Mouse (Mus musculus): ENCODE measurements around the gene Ccdc60. TPM values are rescaled to one million over a fixed set of nuclear protein-coding genes. Genes with fewer than 3 reads are reported as not detected.
"Not testable (repeated sequence)": the region's sequence is repeated elsewhere in the genome, so short reads cannot be mapped to it uniquely, and the experiment has no call there.

The Ccdc60 gene
- polyA plus RNA-seq, 1 experiment = 205 TPM

- H3K27ac ChIP-seq (ENCODE audit: control insufficient read depth, insufficient read depth, low read depth, low read length) = no peak overlapping the region
- no peaks in the 10 kb centered on the region for H3K27me3 ChIP-seq (ENCODE audit: control insufficient read depth, insufficient read depth, low read length)
- TF ChIP-seq POLR2A (IDR thresholded peaks at IDR 0.05; ENCODE audit: control insufficient read depth, low read depth, low read length) (no peak), CTCF (IDR thresholded peaks at IDR 0.05; ENCODE audit: control insufficient read depth, insufficient read depth, insufficient replicate concordance, low read depth, low read length) (no peak)
- H3K4me1 ChIP-seq (ENCODE audit: control insufficient read depth, insufficient read depth, low read length) = no peaks in the 10 kb centered on the region; the same call in none of the 2 replicates
- H3K4me3 ChIP-seq (ENCODE audit: control insufficient read depth, low read depth, low read length) = no peak overlapping the region
- H3K36me3 ChIP-seq (ENCODE audit: control insufficient read depth, insufficient read depth, low read length) = no peaks in the 10 kb centered on the region
Observed at GRCm38 (mm10) chr5:116154811-116155210, 134.0 kb downstream of the Ccdc60 start.

- H3K4me3 ChIP-seq (ENCODE audit: control insufficient read depth, low read depth, low read length); H3K36me3 ChIP-seq (ENCODE audit: control insufficient read depth, insufficient read depth, low read length); H3K27me3 ChIP-seq (ENCODE audit: control insufficient read depth, insufficient read depth, low read length); H3K4me1 ChIP-seq (ENCODE audit: control insufficient read depth, insufficient read depth, low read length); H3K27ac ChIP-seq (ENCODE audit: control insufficient read depth, insufficient read depth, low read depth, low read length): not testable (repeated sequence)
Observed at GRCm38 (mm10) chr5:116146446-116146845, 142.3 kb downstream of the Ccdc60 start.

- no peak overlapping the region for H3K4me3 ChIP-seq (ENCODE audit: control insufficient read depth, low read depth, low read length)
- H3K27me3 ChIP-seq (ENCODE audit: control insufficient read depth, insufficient read depth, low read length) = no peaks in the 10 kb centered on the region
- H3K4me1 ChIP-seq (ENCODE audit: control insufficient read depth, insufficient read depth, low read length) = peaks cover 3% of the 10 kb centered on the region; the same call in 1 of the 2 replicates
- TF ChIP-seq POLR2A (IDR thresholded peaks at IDR 0.05; ENCODE audit: control insufficient read depth, low read depth, low read length) (no peak), CTCF (IDR thresholded peaks at IDR 0.05; ENCODE audit: control insufficient read depth, insufficient read depth, insufficient replicate concordance, low read depth, low read length) (no peak)
- H3K36me3 ChIP-seq (ENCODE audit: control insufficient read depth, insufficient read depth, low read length) = no peaks in the 10 kb centered on the region
- no peak overlapping the region for H3K27ac ChIP-seq (ENCODE audit: control insufficient read depth, insufficient read depth, low read depth, low read length)
Observed at GRCm38 (mm10) chr5:116144711-116145110, 144.1 kb downstream of the Ccdc60 start.

GRCm38 (mm10) chr5:116140682-116141081 lies 148.1 kb downstream of the Ccdc60 start:
- H3K27ac ChIP-seq (ENCODE audit: control insufficient read depth, insufficient read depth, low read depth, low read length) = no peak overlapping the region
- no peaks in the 10 kb centered on the region for H3K27me3 ChIP-seq (ENCODE audit: control insufficient read depth, insufficient read depth, low read length)
- no peak for TF ChIP-seq CTCF (IDR thresholded peaks at IDR 0.05; ENCODE audit: control insufficient read depth, insufficient read depth, insufficient replicate concordance, low read depth, low read length)
- TF ChIP-seq POLR2A (IDR thresholded peaks at IDR 0.05; ENCODE audit: control insufficient read depth, low read depth, low read length) = no peak
- H3K36me3 ChIP-seq (ENCODE audit: control insufficient read depth, insufficient read depth, low read length) = no peaks in the 10 kb centered on the region
- H3K4me1 ChIP-seq (ENCODE audit: control insufficient read depth, insufficient read depth, low read length) = peaks cover 3% of the 10 kb centered on the region; the same call in 1 of the 2 replicates
- H3K4me3 ChIP-seq (ENCODE audit: control insufficient read depth, low read depth, low read length) = no peak overlapping the region

- TF ChIP-seq CTCF (IDR thresholded peaks at IDR 0.05; ENCODE audit: control insufficient read depth, insufficient read depth, insufficient replicate concordance, low read depth, low read length) (peak; percentile 90; the same call in 1 of the 2 replicates), POLR2A (IDR thresholded peaks at IDR 0.05; ENCODE audit: control insufficient read depth, low read depth, low read length) (no peak)
- Histone ChIP-seq H3K36me3 (ENCODE audit: control insufficient read depth, insufficient read depth, low read length) (no peaks in the 10 kb centered on the region), H3K4me1 (ENCODE audit: control insufficient read depth, insufficient read depth, low read length) (no peaks in the 10 kb centered on the region), H3K4me3 (ENCODE audit: control insufficient read depth, low read depth, low read length) (no peak overlapping the region), H3K27ac (ENCODE audit: control insufficient read depth, insufficient read depth, low read depth, low read length) (no peak overlapping the region), H3K27me3 (ENCODE audit: control insufficient read depth, insufficient read depth, low read length) (no peaks in the 10 kb centered on the region)
Observed at GRCm38 (mm10) chr5:116123344-116123743, 165.4 kb downstream of the Ccdc60 start.

- H3K4me1 ChIP-seq (ENCODE audit: control insufficient read depth, insufficient read depth, low read length) = no peaks in the 10 kb centered on the region; the same call in 1 of the 2 replicates
- H3K27ac ChIP-seq (ENCODE audit: control insufficient read depth, insufficient read depth, low read depth, low read length) = no peak overlapping the region
- peak overlapping the region; percentile 49 for H3K4me3 ChIP-seq (ENCODE audit: control insufficient read depth, low read depth, low read length)
- TF ChIP-seq POLR2A (IDR thresholded peaks at IDR 0.05; ENCODE audit: control insufficient read depth, low read depth, low read length) (no peak), CTCF (IDR thresholded peaks at IDR 0.05; ENCODE audit: control insufficient read depth, insufficient read depth, insufficient replicate concordance, low read depth, low read length) (peak; percentile 100)
- no peaks in the 10 kb centered on the region for H3K36me3 ChIP-seq (ENCODE audit: control insufficient read depth, insufficient read depth, low read length)
- H3K27me3 ChIP-seq (ENCODE audit: control insufficient read depth, insufficient read depth, low read length) = no peaks in the 10 kb centered on the region
Observed at GRCm38 (mm10) chr5:116116567-116116966, 172.2 kb downstream of the Ccdc60 start.

GRCm38 (mm10) chr5:116116110-116116509 lies 172.7 kb downstream of the Ccdc60 start:
- no peak overlapping the region for H3K27ac ChIP-seq (ENCODE audit: control insufficient read depth, insufficient read depth, low read depth, low read length)
- TF ChIP-seq CTCF (IDR thresholded peaks at IDR 0.05; ENCODE audit: control insufficient read depth, insufficient read depth, insufficient replicate concordance, low read depth, low read length) = no peak
- no peak for TF ChIP-seq POLR2A (IDR thresholded peaks at IDR 0.05; ENCODE audit: control insufficient read depth, low read depth, low read length)
- no peaks in the 10 kb centered on the region for H3K27me3 ChIP-seq (ENCODE audit: control insufficient read depth, insufficient read depth, low read length)
- no peaks in the 10 kb centered on the region for H3K36me3 ChIP-seq (ENCODE audit: control insufficient read depth, insufficient read depth, low read length)
- no peaks in the 10 kb centered on the region; the same call in 1 of the 2 replicates for H3K4me1 ChIP-seq (ENCODE audit: control insufficient read depth, insufficient read depth, low read length)
- no peak overlapping the region for H3K4me3 ChIP-seq (ENCODE audit: control insufficient read depth, low read depth, low read length)

Data from testis, adult 2 months (tissue).